Mouse (Mus musculus): ENCODE data around the gene Gm28539. TPM values are rescaled to one million over a fixed set of nuclear protein-coding genes. Genes with fewer than 3 reads are reported as not detected.
"Not testable (repeated sequence)": the region's sequence is repeated elsewhere in the genome, so short reads cannot be mapped to it uniquely, and the experiment has no call there.

Gene Gm28539
- polyA plus RNA-seq, 1 experiment: not detected

DNA sequence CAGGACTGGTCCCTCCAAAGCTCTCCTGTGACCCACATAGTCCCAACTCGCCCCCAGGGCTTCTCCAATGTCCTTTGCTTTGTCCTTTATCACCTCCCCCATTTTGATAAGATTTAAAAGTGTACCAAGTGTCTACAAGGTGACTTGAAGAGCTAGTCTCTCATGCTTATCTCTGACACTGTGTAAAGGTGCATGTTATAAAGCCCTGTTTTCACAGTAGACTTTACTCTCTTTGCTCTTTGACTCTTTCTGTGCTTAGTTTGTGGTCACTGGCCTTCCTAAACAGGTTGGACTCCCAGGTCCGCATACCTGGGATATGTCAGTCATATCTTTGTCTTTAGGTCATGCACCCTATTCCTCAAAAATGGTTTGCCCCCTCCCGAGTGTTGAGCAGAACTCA, 118.7 kb downstream of the Gm28539 start:
- no peak for DNase-seq (ENCODE audit: low read depth)

DNA sequence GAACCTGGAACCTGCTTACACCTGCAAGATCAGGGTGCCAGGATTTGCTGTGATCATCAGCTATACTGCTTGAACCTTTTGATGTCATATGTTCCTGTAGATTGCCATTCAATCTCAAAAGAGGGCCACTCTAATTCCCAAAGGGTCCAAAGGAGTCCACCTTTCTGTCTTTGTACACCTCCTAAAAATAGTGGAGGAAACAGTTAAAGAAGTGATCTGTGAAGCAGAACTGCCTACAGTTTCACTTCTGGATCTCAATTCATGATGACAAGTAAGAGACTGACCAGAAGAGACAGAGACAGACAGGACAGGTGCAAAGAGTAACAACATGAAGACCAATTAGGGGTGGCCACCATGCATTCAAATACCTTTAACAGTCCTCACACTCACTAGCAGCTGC, 127.1 kb downstream of the Gm28539 start:
- DNase-seq (ENCODE audit: low read depth): no peak

DNA sequence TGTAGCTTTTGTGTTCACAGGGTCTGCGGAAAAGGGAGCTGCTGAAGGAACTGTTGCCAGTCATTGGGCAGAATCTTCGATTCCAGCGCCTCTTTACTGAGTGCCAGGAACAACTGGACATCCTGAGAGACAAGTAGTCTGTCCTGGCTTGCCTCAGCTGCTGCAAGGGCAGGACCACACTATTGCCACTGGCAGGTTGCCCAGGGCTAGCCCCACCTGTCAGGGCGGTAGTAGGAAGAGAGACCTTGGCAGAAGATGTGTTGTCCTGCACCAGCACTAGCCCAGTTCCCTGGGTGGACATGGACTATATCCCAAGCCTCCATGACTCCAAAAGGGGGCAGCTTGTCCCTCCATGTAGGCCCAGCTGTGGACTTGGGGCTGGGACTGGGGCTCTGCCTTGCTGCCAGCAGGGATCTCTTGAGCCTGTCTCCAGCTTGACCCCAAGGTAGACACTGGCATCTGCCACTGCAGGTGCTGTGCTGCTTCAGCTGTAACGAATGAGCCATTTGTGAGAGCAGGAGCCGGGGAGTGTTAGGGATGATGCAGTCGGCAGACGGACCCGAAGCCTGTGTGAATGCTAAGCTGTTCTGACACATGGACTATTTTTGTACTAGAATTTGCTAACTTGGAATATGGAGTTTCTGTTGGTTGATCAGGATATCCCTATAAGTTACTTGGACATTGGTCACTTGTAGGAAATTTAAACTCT, 133.2 kb downstream of the Gm28539 start:
- no peak for DNase-seq (ENCODE audit: low read depth)

DNA sequence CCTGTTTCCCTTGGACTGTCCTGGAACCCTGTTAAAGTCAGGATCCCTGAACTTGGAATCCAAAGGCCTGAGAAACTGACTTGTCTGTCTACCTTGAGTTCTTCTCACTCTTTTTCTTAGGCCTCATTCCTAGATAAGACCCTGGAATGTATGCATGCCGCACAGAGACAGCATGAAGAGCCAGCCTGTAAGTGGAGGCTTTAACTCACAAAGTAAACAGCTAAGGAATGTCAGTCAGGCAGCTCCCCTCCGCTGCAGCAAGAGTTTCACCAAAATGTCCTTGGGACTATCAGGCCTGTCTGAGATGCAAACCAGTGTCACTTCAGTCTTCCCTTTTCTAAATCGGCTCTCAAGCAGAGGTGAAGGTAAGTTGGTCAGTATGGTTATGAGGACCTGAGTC, 134.5 kb downstream of the Gm28539 start:
- DNase-seq (ENCODE audit: low read depth): no peak

DNA sequence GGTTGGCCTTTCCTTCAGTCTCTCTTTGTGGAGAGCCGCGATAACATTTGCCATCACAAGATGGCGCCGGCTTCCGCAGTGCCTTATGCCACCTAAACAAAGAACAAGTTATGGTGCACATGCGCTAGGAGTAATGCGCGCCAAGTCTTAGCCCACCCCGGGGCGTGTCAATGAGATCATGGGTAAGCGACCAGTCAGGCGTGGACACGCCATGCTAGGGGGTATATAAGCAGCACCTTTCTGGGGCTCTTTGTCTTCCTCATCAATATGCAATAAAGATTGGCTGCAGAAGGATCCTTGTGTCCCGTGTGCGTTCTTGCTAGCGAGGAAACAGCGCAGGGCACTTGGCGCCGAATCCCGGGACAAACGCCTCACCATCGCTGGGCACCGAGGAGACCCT, 139.3 kb downstream of the Gm28539 start:
- DNase-seq (ENCODE audit: low read depth): not testable (repeated sequence)

DNA sequence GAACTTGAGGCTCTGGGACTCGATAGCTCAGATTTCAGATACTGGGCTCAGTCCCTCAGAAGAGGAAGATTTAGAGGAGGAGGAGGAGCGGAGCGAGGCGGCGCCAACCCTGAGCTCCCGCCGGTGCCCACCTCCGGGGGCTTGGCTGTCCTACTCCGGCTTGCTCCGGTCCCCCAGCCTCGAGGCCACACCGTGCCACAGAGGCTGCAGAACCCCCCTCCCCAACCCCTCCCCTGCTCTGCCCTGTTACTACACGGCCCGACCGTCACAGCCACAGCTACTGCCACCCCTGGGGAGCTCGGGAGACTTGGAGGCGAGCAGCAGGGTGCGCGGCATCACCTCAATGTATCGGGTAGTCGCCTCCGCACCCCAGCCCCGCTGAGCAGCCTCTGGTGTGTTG, 139.9 kb downstream of the Gm28539 start:
- no peak for DNase-seq (ENCODE audit: low read depth)

DNA sequence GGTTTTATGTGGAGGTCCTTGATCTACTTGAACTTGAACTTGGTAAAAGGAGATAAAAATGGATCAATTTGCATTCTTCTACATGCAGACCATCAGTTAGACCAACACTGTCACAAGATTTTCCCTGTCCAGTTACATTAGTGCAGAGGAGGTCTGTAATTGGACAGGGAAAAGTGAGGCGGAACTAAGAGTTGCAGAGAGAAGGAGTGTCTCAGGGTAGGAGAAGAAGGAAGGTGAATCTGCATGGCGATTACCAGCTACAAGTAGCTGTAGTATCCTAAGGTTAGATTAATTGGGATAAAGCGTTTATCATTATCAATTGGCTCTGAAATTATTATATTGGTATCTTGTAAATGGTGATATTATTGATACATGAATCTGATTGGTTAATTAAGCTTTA, 150.0 kb downstream of the Gm28539 start:
- DNase-seq (ENCODE audit: low read depth): no peak

DNA sequence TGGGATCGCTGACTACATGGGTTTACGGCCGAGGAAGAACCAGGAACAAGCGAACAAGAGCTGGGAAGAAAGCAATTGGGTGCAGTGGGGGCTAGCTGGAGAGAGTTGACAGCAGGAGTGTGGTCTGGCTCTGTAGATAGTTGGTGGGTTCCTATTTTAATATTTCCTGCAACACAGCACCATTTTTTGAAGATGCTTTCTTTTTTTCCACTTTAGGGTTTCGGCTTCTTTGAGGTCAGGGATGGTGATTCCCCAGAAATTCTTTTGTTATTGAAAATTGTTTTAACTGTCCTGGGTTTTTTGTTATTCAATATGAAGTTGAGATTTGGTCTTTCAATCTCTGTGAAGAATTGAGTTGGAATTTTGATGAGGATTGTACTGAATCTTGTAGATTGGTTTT, 150.5 kb downstream of the Gm28539 start:
- no peak for DNase-seq (ENCODE audit: low read depth)

DNA sequence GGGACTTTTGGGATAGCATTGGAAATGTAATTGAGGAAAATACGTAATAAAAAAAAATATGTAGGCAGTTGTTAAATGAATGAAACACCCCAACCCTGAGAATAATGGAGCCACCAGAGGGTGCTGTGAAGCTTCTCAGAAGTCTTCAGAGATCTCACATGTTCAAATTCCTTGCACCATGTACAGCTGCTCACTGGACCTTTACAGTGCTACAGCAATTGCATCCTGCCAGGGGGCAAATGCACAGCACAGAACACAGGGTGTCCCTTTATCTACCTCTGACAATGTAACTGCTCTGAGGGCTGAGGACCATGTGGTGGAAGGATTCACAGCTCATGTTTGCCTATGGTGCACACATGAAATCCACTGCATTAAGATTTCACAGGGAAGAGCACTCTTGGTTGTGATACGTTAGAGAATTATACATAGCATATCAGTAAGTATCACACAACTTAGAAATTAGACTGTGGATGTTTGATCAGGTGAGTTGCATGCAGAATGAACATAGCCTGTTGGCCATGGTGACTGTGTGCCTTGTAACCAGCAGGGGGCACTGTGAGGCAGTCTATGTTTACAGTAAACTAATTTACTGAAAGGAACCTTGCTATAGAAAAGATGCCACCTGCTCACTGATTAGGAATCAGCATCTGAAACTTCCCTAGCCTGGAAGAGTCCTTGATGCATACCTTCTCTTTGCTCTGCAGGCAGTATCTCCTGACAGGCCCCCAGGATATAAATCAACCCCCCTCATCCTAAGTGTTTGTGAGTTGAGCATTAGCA, 166.4 kb downstream of the Gm28539 start:
- DNase-seq (ENCODE audit: low read depth): not testable (repeated sequence)

DNA sequence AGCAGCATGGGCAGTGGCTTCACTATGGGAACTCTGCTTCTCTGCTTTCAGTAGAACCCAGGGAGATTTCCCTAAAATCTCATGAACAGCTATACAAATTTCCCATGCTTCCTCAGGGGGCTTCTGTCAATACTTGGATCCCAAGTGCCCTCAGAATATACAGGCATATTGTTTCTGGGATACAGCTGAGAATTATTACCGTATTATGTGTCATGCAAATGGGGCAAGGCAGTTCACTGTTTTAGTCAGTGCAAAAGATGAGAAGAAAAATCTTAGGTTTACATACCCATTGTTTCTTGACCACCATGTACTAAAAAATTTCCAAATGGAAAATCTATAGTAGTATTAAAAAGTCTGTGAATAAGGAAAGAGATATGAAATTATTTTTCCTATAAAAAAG, 167.4 kb downstream of the Gm28539 start:
- DNase-seq (ENCODE audit: low read depth): no peak

DNA sequence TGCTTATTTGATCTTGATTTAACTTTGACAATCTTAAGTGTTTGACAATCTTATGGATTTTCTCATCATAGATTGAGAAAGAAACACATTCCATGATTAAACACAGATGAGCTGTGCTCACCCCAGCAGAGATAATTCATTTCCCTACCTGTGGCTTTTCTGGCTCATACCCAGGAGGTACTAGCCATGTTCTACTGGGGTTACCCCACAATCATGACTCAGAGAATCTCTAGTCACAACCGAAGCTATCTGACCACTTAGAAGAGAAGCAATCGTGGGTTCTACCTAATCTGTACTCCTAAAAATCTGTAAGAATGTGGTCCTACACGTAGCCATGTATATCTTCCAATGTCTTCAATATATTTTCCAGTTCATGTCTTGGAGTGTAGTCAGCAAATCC, 168.9 kb downstream of the Gm28539 start:
- DNase-seq (ENCODE audit: low read depth): no peak

Other genes with a start within 250 kb of the Gm28539 start
- 0.76 and 2.5 TPM in 2 replicates for gene Tbx1, start 245.9 kb upstream of the Gm28539 start, polyA plus RNA-seq (2012; rRNA removed)
- gene Gp1bb, start 214.2 kb upstream of the Gm28539 start, polyA plus RNA-seq (2012; rRNA removed): 0.51 and 0.53 TPM in 2 replicates
- gene Gm49601, start 210.2 kb upstream of the Gm28539 start, polyA plus RNA-seq (2012; rRNA removed): 2.1 and 4.8 TPM in 2 replicates
- gene Sept5, start 206.6 kb upstream of the Gm28539 start, polyA plus RNA-seq (2012; rRNA removed): 11.9 and 13.7 TPM in 2 replicates
- 98.6 and 114 TPM in 2 replicates for gene Cldn5, start 59.7 kb upstream of the Gm28539 start, polyA plus RNA-seq (2012; rRNA removed)
- 45.6 and 55.1 TPM in 2 replicates for gene Ufd1, start 24.8 kb upstream of the Gm28539 start, polyA plus RNA-seq (2012; rRNA removed)
- 6.7 and 9.1 TPM in 2 replicates for gene Cdc45, start 24.6 kb upstream of the Gm28539 start, polyA plus RNA-seq (2012; rRNA removed)
- gene 2510002D24Rik, start within 50 bp of the Gm28539 start, polyA plus RNA-seq (2012; rRNA removed): 54.1 and 57.3 TPM in 2 replicates
- 14.3 and 14.4 TPM in 2 replicates for gene Mrpl40, start 40.3 kb downstream of the Gm28539 start, polyA plus RNA-seq (2012; rRNA removed)
- 40.3 and 46.6 TPM in 2 replicates for gene Hira, start 40.5 kb downstream of the Gm28539 start, polyA plus RNA-seq (2012; rRNA removed)